Mouse (Mus musculus): Measurements from ENCODE around the gene Krtap5-5. TPM values are rescaled to one million over a fixed set of nuclear protein-coding genes. Genes with fewer than 3 reads are reported as not detected.

The Krtap5-5 gene
- polyA plus RNA-seq, 1 experiment from 2014 or later: not detected

- H3K4me3 ChIP-seq: no peak within 1 kb of the TSS
- H3K27ac ChIP-seq: no peak within 1 kb of the TSS
- no peaks in the 10 kb centered on the region for H3K9me3 ChIP-seq
- no peaks in the 10 kb centered on the region for H3K4me1 ChIP-seq
- H3K36me3 ChIP-seq (replicated peaks): no peaks in the 10 kb centered on the region
- 0 out of 2 replicates have a peak, but pooled peaks cover 3% of the 10 kb centered on the region for H3K27me3 ChIP-seq (ENCODE audit: poor library complexity, severe bottlenecking)
- WGBS: 77% methylated on average over 1 of the region's 1 CpGs
- DNase-seq (ENCODE audit: extremely low spot score, low spot score): no peak
Measured at GRCm38 (mm10) chr7:142201064-142201463, 28.7 kb downstream of the Krtap5-5 start, which contains the start of gene Krtap5-3. Krtap5-3 (plus strand) TSS chr7:142201364.

GRCm38 (mm10) chr7:142198748-142199147 lies 31.0 kb downstream of the Krtap5-5 start:
- Histone ChIP-seq H3K27me3 (ENCODE audit: poor library complexity, severe bottlenecking) (0 out of 2 replicates have a peak, but pooled peaks cover 3% of the 10 kb centered on the region), H3K27ac (no peak overlapping the region), H3K36me3 (replicated peaks) (no peaks in the 10 kb centered on the region), H3K4me3 (no peak overlapping the region), H3K4me1 (no peaks in the 10 kb centered on the region), H3K9me3 (no peaks in the 10 kb centered on the region)
- 80% methylated on average over 2 of the region's 2 CpGs for WGBS
- no peak for DNase-seq (ENCODE audit: extremely low spot score, low spot score)

- Histone ChIP-seq H3K4me3 (no peak within 1 kb of the TSS), H3K9me3 (no peaks in the 10 kb centered on the region), H3K4me1 (no peaks in the 10 kb centered on the region), H3K27ac (no peak within 1 kb of the TSS), H3K27me3 (ENCODE audit: poor library complexity, severe bottlenecking) (no peaks in the 10 kb centered on the region), H3K36me3 (replicated peaks) (no peaks in the 10 kb centered on the region)
- 52% methylated on average over 2 of the region's 2 CpGs for WGBS
- DNase-seq (ENCODE audit: extremely low spot score, low spot score): no peak
Measured at GRCm38 (mm10) chr7:142190289-142190688, 39.5 kb downstream of the Krtap5-5 start, which contains the start of gene Gm10153. Gm10153 (minus strand) TSS chr7:142190389.

GRCm38 (mm10) chr7:142188156-142188555 lies 41.6 kb downstream of the Krtap5-5 start:
- no peaks in the 10 kb centered on the region for H3K27me3 ChIP-seq (ENCODE audit: poor library complexity, severe bottlenecking)
- H3K27ac ChIP-seq: no peak overlapping the region
- no peaks in the 10 kb centered on the region for H3K9me3 ChIP-seq
- no peaks in the 10 kb centered on the region for H3K4me1 ChIP-seq
- H3K36me3 ChIP-seq (replicated peaks): no peaks in the 10 kb centered on the region
- no peak overlapping the region for H3K4me3 ChIP-seq
- 80% methylated on average over 2 of the region's 2 CpGs for WGBS
- DNase-seq (ENCODE audit: extremely low spot score, low spot score): no peak

- no peaks in the 10 kb centered on the region for H3K36me3 ChIP-seq (replicated peaks)
- H3K27me3 ChIP-seq (ENCODE audit: poor library complexity, severe bottlenecking): no peaks in the 10 kb centered on the region
- no peaks in the 10 kb centered on the region for H3K9me3 ChIP-seq
- 44% methylated on average over 1 of the region's 1 CpGs for WGBS
- no peak for DNase-seq (ENCODE audit: extremely low spot score, low spot score)
- no peaks in the 10 kb centered on the region for H3K4me1 ChIP-seq
- H3K27ac ChIP-seq: no peak overlapping the region
- H3K4me3 ChIP-seq: no peak overlapping the region
Measured at GRCm38 (mm10) chr7:142181021-142181420, 48.8 kb downstream of the Krtap5-5 start.

Other genes starting within 250 kb of the Krtap5-5 start
- gene Mob2, start 168.9 kb downstream of the Krtap5-5 start, polyA plus RNA-seq (2016; fragmentation: Nextera tagmentation; extraction: Ambion mirVana): 60.9 and 65.7 TPM in 2 replicates
- 3.6 and 7.3 TPM in 2 replicates for gene Dusp8, start 134.1 kb downstream of the Krtap5-5 start, polyA plus RNA-seq (2016; fragmentation: Nextera tagmentation; extraction: Ambion mirVana)
- gene Gm45618, start 109.2 kb downstream of the Krtap5-5 start, polyA plus RNA-seq (2016; fragmentation: Nextera tagmentation; extraction: Ambion mirVana): 0.38 TPM in 1 of 2 replicates, not detected in the other
- gene Gm39115, start 93.9 kb downstream of the Krtap5-5 start, polyA plus RNA-seq (2016; fragmentation: Nextera tagmentation; extraction: Ambion mirVana): not detected in 2 replicates
- not detected in 2 replicates for gene Gm45337, start 85.4 kb downstream of the Krtap5-5 start, polyA plus RNA-seq (2016; fragmentation: Nextera tagmentation; extraction: Ambion mirVana)
- not detected in 2 replicates for gene Gm29735, start 72.9 kb downstream of the Krtap5-5 start, polyA plus RNA-seq (2016; fragmentation: Nextera tagmentation; extraction: Ambion mirVana)
- not detected in 2 replicates for gene Gm4553, start 64.2 kb downstream of the Krtap5-5 start, polyA plus RNA-seq (2016; fragmentation: Nextera tagmentation; extraction: Ambion mirVana)
- not detected in 2 replicates for gene Krtap5-2, start 54.0 kb downstream of the Krtap5-5 start, polyA plus RNA-seq (2016; fragmentation: Nextera tagmentation; extraction: Ambion mirVana)
- not detected in 2 replicates for gene Gm10153, start 39.6 kb downstream of the Krtap5-5 start, polyA plus RNA-seq (2016; fragmentation: Nextera tagmentation; extraction: Ambion mirVana)
- gene Krtap5-3, start 28.6 kb downstream of the Krtap5-5 start, polyA plus RNA-seq (2016; fragmentation: Nextera tagmentation; extraction: Ambion mirVana): not detected in 2 replicates
- gene Gm7579, start 18.1 kb downstream of the Krtap5-5 start, polyA plus RNA-seq (2016; fragmentation: Nextera tagmentation; extraction: Ambion mirVana): not detected in 2 replicates
- not detected in 2 replicates for gene Gm40460, start 11.1 kb upstream of the Krtap5-5 start, polyA plus RNA-seq (2016; fragmentation: Nextera tagmentation; extraction: Ambion mirVana)
- gene Gm2431, start 28.4 kb upstream of the Krtap5-5 start, polyA plus RNA-seq (2016; fragmentation: Nextera tagmentation; extraction: Ambion mirVana): not detected in 2 replicates
- gene Gm4559, start 44.4 kb upstream of the Krtap5-5 start, polyA plus RNA-seq (2016; fragmentation: Nextera tagmentation; extraction: Ambion mirVana): not detected in 2 replicates
- gene Krtap5-1, start 67.1 kb upstream of the Krtap5-5 start, polyA plus RNA-seq (2016; fragmentation: Nextera tagmentation; extraction: Ambion mirVana): not detected in 2 replicates
- gene Krtap5-4, start 73.6 kb upstream of the Krtap5-5 start, polyA plus RNA-seq (2016; fragmentation: Nextera tagmentation; extraction: Ambion mirVana): not detected in 2 replicates
- gene Ifitm10, start 143.8 kb upstream of the Krtap5-5 start, polyA plus RNA-seq (2016; fragmentation: Nextera tagmentation; extraction: Ambion mirVana): 0.51 and 1.00 TPM in 2 replicates
- not detected in 2 replicates for gene Gm49369, start 152.7 kb upstream of the Krtap5-5 start, polyA plus RNA-seq (2016; fragmentation: Nextera tagmentation; extraction: Ambion mirVana)
- gene Ctsd, start 158.1 kb upstream of the Krtap5-5 start, polyA plus RNA-seq (2016; fragmentation: Nextera tagmentation; extraction: Ambion mirVana): 135 and 142 TPM in 2 replicates
- 0.18 TPM in 1 of 2 replicates, not detected in the other for gene Syt8, start 204.9 kb upstream of the Krtap5-5 start, polyA plus RNA-seq (2016; fragmentation: Nextera tagmentation; extraction: Ambion mirVana)
- 0.46 and 1.4 TPM in 2 replicates for gene Tnni2, start 211.8 kb upstream of the Krtap5-5 start, polyA plus RNA-seq (2016; fragmentation: Nextera tagmentation; extraction: Ambion mirVana)
- gene Lsp1, start 230.8 kb upstream of the Krtap5-5 start, polyA plus RNA-seq (2016; fragmentation: Nextera tagmentation; extraction: Ambion mirVana): 10.7 and 12.0 TPM in 2 replicates